Mouse (Mus musculus) left cerebral cortex, postnatal 25 days (tissue): ENCODE results near the gene Arl15. TPM values are rescaled to one million over a fixed set of nuclear protein-coding genes. Genes with fewer than 3 reads are reported as not detected.

ENCODE experiments used
- DNase-seq, 2 experiments: peaks; one replicate each; pipeline ENCODE4 v3.0.0; 2022; ENCODE audit warnings: low spot score in 2 of 2, mixed read lengths in 1 of 2
- intact Hi-C: fragments of 180-260 bp; cut with DNase I; formaldehyde crosslinking; loops from one replicate; pipeline ENCODE4 v1.15.1; 2025
- total RNA-seq, 2 experiments: library from RNA; stranded (reverse); gene quantifications; 2 replicates each; pipeline ENCODE4 v1.2.3; 2021

Arl15 gene
- total RNA-seq, 2 experiments from 2014 or later: 33.7 to 40.8 TPM

DNA sequence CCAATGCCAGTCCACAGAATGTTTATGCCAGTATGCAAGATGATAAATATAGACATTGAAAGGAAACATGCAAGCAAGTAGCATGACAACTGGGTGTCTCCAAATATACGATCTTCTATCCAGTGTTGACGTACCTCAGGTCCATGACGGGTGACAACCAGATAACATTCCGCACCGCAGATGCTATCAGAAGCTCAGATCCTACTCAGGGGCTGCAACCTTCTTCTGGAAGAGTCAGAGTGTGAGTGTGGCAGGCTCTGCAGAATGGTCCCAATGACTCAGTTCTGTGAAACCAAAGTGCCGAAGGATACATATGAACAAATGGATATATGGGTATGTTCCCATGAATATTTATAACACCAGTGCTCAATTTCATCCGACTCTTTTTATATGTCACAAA, 313.2 kb downstream of the Arl15 start:
- DNase-seq: peak in 1 of 2 experiments; percentile 54
- intact Hi-C loops: no loop called here

DNA sequence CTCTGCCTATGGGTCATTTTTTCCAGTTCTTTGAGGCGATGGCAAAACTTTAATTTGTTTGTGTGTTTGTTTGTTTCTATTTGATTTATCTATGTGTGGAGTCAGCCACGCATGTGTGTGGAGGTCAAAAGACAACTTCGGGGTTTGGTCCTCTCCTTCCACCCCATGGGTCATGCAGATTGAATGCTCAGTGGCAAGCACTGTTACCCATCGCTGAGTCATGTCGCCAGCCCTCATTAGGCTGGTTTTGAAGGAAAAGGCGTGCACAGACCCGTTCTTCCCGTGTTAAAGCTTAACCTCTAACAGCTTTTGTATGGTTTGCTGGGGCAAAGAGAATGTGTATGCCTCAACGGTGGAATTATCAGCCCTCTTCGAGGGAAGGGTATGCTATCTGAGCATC, 315.1 kb downstream of the Arl15 start:
- no peak for DNase-seq
- intact Hi-C loops: no loop called here

DNA sequence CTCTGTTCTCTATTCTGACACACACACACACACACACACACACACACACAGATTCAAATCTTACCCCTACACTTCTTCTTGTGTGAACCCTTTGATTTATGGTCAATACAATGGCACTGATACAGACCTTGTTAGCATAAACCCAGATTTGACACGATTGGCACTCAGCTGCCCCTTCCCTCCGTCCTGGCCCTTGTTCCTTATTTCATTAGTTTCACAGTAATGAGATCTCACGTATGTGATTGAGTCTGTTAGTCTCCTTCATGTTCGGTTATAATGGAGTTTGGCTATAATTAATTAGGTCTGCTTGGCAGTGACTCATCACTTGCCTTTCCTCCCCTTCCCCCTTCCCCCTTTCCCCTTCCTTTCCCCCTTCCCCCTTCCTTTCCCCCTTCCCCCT, 315.5 kb downstream of the Arl15 start:
- intact Hi-C loops: no loop called here
- DNase-seq: no peak

DNA sequence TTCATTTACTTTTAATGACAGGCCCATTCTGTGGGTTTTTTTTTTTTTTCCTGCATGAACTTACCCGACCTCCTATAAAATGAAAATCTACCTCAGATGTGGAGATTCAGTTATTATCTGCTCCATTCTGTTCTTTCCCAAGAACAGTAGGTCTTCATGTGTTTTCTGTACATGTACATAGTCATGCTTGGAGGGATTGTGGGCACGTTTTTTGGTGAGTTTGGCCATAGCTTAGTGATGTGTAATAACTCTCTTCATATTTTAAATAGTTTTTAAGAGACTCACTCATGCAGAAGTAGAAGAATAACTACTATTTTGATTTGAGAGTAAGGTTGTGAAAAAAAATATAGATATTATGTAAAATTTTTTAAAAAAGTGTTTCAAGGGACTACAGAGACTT, 319.2 kb downstream of the Arl15 start:
- DNase-seq: no peak
- intact Hi-C loops: no loop called here

DNA sequence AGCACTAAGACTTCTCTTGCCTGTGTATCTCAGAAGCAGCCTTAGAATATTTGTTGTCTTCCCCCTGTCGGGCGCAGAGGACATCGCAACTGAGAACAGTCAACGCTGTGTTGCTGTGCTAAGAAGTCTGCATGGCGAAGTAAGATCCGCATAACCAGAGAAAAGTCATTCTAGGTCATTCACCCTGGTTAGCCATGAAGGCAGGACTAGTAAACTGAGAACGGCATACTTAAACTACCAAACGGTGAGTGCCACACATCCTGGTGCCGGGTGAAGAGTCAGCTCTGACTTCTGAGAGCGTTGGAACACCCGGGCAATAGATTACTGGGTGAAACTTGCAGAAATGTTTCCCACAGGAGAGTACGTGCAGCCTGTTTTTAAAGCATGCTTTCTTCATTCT, 320.3 kb downstream of the Arl15 start:
- intact Hi-C loops: no loop called here
- no peak for DNase-seq

DNA sequence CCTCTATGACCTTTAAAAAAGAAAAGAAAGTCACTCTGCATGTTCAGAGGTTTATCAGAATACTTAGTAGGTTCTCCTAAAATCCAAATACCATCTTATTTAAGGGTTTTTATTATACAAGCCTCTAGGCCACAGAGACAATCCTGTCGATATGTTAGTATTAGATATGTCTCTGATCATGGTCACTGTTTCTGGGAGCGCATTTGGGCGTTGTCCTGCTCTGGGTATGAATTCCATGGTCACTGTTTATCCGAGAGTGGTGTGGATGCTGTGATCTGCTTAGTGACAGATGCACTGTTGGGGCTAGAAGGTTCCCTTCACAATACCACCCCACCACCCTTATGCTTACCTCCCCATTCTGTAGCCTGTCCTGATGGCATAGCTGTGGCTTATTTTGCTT, 320.8 kb downstream of the Arl15 start:
- no peak for DNase-seq
- intact Hi-C loops: no loop called here

DNA sequence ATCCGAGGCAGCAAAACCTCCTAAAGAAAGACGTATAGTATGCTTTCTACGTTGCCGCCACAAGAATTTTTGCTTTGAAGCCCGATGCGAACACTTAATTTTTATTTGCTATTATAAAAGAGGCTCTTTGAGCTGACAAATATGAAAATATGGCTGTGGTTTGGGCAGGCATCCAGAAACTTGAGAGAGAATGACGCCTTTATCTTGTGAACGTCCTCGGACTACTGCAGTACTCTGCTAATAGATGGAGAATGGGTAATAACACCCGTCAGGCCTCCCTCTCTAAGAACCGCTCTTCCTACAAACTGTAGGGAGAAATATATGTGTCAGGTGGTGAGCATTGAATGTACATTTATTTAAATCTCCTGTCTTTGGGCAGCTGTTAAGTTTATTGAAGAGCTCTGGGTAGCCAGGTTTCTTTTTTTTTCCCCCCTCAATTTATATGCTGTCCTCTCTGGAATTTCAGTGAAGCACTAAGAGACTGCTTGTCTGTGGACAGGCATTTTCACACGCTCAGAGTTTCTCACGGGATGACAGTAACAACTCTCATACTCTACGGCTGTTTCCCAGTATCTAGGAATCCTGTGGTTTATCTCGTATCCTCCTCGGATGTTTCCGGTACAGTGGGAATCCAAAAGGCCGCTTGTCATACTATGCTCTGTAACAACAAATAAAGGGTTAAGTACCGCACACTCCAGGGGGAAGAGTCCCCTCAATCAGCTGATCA, 324.0 kb downstream of the Arl15 start:
- intact Hi-C loops: no loop called here

DNA sequence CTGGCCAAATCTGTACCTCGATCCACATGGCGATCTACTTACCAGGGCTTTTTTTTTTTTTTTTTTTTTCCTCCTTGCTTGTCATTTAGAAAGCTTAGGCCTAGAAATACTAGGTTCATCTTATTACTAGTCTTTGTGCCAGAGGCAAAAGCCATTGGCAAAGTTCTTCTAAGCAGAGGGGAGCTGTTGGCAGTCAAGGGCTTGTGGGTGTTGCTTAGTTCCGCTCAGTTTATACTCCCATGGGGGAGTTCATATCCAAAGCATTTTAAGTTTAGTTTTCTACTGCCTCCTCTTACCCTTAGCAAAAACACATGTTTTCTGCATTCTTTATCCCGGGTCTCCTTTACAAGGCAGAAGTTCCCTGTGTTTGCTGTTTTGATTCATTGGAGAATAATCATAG, 325.5 kb downstream of the Arl15 start:
- intact Hi-C loops: no loop called here
- DNase-seq: no peak

More for the DNA sequence above, 324.0 kb downstream of the Arl15 start:
- DNase-seq: no peak

DNA sequence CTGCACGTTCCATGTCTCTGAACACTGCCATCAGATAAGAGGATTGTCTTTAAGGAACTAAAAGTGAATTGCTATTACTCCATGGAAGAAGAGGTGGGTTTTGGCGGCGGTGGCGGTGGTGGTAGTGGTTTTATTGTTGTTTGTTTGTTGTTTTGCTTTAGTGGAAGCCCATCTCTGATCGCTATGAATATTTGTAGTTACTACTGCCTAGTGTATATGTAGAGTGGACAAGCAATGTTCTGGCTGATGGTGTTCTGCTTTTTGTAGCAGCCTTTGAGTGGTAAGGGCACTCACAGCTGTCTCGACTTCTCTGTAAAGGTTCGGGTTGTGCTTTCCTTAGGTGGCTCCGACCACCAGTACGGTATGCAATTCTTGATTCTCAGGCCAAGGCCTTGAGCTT, 327.3 kb downstream of the Arl15 start:
- intact Hi-C loops: no loop called here

DNA sequence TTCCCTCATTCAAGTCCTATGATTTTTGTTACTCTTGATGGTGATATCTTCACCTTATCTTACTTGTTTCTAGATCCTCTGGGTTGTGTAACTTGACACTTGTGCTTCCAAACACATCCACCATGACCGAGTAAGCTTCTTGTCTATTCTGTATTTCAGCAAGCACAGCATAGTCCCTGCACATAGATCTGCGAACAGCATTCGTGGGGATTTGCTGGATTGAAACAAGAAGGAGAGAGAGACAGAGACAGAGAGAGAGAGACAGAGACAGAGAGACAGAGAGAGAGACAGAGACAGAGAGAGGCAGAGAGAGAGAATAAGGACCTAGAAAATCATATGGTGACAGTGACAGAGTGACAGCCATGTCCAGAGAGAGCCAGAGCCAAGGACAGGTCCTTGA, 329.1 kb downstream of the Arl15 start:
- intact Hi-C loops: no loop called here
- no peak for DNase-seq

More for the DNA sequence above, 327.3 kb downstream of the Arl15 start:
- DNase-seq: no peak

DNA sequence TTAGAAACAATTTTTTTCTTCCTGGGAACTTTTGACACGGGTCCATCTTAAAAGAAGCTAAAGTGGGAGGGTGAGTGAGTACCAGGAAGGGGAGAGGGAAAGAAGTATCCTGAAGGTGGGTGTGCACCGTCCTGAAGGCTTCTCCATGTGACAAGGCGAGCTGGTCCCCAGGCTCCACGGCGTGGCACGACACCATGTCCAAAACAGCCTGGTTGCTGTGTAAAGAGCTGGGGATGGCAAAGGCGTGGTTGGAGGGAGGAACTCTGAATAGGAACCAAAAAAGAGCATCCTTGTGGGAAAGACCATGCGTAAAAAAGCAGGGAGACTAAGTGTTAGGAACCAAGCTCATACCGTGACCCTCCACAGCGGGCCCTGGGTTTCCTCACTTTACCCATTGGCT, 330.1 kb downstream of the Arl15 start:
- intact Hi-C loops: no loop called here
- no peak for DNase-seq

DNA sequence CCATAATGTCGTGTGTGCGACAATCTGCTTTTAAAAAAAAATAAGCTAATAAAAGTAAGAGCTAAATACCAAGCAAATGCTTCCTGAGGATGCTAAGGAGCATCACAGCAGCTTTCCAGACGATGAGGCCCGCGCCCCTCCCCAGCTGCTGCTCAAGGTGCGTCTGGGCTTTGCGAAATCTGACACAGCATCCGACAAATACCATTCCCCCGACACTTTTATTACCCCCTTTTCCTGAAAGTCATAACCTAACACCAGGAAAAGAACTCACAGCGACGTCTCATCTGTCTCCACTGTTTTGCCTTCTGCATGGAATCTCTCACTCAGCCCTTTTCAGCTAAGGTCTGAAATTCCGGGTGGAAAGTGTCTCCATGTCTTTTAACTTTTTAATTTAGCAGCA, 330.7 kb downstream of the Arl15 start:
- no peak for DNase-seq
- intact Hi-C loops: no loop called here

DNA sequence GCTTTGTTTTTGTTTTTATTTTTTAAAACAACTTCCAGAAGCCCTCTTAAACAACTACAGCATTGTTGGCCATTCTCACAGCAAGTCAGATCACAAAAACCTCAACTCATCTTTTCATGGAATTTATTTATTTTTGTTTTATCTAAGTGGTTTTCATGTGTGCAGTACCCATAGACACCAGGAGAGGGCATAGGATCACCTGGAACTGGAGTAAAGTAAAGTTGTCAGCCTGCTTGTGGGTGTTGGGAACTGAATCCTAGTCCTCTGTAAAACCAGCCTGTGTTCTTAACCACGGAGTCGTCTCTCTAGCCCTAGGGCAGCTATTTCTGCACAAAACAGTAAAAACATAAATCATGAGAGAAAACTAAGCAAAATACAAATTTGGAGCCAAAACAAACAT, 334.1 kb downstream of the Arl15 start:
- no peak for DNase-seq
- intact Hi-C loops: no loop called here

DNA sequence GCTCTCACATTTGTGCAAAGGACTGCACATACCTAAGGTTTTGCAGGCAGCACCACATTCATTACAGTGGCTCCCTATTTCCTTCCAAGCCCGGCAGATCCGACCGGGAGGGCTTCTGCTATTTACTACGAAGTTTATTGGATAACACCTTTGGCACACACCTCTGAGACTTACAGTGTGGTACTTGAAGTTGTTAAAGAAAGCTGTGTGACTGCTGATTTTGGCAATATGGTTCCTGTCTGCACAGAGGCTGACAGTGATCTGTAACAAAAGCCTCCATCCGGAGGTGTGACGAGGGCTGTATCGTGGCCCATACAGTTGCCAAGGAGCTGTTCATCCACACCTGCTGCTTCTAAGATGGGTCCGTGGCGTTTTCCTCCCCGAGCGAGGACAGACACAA, 335.7 kb downstream of the Arl15 start:
- intact Hi-C loops: no loop called here
- no peak for DNase-seq

DNA sequence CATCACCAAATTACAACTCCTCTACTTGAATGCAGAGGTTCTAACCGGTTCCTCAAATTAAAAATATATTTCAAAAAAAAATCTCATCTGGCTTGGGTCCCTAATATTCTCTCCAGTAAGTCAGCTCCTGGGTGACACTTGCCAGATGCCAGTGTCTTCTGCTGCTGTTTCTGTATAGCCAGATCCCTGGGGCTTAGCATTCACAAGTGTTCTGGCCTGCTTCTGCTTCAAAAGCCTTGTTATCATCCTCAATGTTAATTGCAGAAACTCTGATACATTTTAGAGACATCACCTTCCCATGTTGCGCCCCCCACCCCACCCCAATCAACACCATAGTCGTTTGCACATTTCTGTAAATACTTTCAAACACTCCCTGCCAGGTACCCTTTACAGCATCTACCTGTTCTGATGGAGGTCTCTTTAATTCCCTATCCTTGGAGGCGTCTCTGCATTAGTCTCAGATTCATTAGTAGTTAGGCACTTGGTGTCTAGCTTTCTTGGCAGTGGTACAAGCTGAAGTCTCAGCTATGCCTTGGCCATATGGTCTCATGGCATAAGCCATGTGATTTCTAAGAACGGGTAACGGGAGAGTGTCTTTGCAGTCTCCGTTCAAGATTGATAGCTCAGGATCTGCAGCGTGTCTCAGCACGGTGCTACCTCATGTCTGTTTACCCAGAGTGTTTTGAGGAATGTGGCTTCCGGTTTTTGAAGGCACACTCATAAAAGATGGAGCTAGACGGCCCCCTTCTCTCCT, 336.4 kb downstream of the Arl15 start:
- DNase-seq: peak; percentile 40 to 53
- intact Hi-C loops: no loop called here

DNA sequence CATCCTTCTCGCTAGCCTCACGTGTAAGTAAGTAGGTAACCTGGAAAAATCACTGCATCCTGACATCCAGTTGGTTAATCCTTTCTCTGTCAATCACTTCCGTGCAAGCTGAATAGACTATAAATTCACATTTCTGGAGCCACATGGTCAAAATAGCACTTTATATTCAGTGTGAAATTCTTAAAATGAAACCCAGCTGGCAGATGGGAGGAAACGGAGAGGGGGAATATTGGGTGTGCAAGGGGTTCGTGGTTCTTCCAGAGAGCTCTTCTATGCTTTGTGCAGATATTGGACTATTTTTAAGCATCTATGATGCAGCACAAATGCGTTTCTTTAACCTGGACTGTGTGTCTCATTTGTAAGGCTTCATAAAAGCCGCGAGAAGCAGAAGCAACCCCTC, 344.6 kb downstream of the Arl15 start:
- intact Hi-C loops: loop anchor here (2.0 to 5.0 kb wide), 2 partner anchors 54 to 98 kb away; no protein-coding TSS in a partner anchor
- peak; percentile 48 to 85 for DNase-seq

DNA sequence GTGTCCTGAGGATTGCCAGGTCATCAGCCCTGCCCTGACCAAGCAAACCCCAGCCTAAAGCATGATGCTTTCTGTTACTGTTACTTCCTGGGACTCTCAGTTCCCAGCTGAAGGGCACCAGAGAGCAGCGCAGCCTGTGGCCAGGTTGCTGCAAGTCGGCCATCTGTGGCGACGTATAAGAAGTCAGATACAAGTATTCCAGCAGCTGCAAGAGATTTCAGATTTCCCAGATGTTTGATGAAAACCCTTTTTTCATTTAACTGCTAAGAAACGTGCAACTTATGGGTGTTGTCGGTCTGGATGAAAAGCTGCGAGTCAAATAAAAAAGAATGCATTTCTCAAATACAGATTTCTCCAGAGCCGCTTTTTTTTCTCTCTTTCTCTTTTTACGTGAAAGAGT, 345.3 kb downstream of the Arl15 start:
- intact Hi-C loops: loop anchor here (2.0 to 5.0 kb wide), 2 partner anchors 55 to 98 kb away; no protein-coding TSS in a partner anchor
- DNase-seq: peak; percentile 1 to 24

DNA sequence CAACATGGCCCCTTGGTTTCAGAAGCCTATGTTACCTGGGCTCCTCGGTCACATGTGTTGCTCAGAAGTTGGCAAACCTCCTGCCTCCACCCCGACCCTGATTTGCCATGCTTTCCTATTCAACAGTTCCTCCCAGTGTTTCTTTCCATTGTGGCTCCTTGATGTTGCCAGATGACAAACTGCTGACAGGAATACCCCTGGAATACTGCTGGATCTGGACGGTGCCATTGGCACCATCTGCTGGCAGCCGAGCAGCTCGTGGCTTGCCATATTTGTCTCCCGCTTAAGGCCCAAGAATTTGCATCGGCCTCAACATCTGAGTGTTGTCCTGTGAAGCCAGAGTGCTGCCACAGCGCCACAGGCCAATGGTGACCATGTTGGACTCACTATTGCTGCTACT, 348.5 kb downstream of the Arl15 start:
- intact Hi-C loops: no loop called here
- no peak for DNase-seq

DNA sequence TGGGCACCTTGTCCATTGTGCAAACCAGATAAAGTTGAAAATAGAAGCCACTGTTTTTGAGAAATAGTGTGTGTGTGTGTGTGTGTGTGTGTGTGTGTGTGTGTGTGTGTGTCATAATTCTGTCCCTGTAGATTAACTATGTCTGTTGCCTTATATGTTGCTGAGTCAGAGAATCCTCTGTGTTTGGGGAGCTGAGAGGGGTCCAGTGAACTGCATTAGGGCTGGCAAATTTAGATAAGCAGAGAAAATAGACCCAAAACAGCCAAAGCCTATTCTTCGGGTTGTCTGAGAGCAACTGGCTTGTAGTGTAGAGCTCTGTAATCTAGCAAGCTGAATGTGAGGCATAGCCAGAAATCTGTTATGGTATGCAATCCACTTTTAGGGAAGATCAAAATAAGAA, 348.9 kb downstream of the Arl15 start:
- intact Hi-C loops: no loop called here
- no peak for DNase-seq

DNA sequence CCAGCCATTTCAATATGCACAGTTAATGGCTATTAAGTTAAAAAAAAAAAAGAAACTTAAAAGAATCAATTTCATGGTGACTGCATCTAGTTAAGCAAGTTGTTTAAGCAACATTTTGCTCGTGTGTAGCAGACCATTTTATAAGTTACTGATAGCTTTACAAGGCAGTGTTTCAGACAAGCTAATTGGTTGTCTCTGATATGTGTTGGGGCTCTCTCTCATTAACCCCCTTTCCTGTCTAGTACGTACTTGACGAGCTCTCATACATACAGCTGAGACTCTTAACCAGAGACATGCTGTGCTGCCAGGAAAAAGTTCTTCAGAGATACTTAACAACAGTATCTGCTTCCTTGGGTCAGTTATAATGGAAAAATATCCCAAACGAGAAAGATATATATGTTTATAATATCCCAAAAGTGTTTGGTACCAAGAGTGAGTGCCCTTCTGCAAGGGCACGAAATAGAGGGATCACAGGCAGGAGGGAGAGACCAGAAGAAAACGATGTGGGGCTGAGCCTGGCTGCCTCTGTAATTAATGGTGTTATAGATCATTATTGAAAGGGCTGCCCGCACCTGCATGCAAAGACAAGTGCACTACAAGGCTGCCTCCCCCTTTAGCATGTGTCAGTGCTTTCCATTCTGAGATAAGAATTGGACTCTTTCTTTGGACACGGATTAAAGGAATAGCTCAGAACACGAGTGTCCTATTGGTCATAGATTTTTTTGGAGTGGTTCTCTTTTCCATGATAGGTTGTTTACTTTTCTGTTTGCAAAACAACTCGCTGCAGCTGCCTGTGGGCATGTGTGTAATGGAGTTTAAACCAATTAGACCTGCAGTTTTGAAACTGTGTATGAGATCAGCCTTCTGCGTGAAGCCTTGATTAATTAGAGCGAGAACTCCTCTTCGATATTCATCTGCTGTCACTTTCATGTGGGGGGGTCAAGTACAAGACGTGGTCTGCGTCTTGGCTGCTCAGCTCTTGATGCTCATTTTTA, 350.0 kb downstream of the Arl15 start:
- DNase-seq: no peak
- intact Hi-C loops: no loop called here
